Mouse (Mus musculus): ENCODE data around the gene Ptgds. TPM values are rescaled to one million over a fixed set of nuclear protein-coding genes. Genes with fewer than 3 reads are reported as not detected.

Gene Ptgds
- polyA plus RNA-seq, 1 experiment from 2014 or later, result not detected

DNA sequence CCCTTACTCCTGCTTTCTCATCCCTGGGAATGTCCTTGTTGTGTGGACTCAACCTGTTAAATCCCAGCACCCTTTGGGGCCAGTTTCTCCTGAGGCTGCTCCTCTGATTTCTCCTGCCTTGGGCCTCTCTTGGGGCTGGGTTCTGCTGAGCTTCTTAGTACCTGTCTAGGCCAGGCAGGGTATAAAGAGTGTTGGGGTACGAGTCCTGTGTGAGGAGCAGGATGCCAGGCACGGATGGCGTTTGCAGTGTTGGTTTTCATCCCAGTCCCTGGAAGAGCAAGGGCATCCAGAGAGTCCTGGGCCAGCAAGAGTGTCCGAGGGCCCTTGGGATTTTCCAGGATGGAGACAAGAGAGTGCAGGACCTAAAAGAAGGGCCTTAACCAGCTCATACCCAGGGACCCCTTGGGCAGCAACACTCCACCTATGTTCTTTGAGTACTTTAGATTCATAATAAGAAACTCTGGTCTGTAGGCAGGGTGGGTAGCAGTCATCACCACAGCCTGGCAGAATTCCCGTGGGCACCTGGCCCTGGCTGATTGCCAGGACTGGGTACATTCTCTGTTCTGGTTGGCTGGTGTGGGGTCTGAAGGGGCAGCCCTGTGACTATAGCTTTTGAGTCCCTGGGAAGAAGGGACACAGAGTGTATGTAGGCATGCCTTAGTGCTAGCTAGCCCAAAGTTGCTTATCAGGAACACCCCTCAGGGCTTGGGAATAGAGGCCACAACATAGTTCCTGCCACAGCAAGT, 40.2 kb downstream of the Ptgds start:
- DNase-seq (ENCODE audit: low spot score) (no peak), ATAC-seq (ENCODE audit: insufficient number of reproducible peaks, low FRiP score, low TSS enrichment, low read depth) (no peak)
- Histone ChIP-seq H3K9me3 (ENCODE audit: control insufficient read depth, low read length) (no peaks in the 10 kb centered on the region), H3K9ac (ENCODE audit: low read length) (no peak overlapping the region), H3K36me3 (ENCODE audit: control insufficient read depth, insufficient read depth, low read length) (no peaks in the 10 kb centered on the region), H3K27me3 (ENCODE audit: control insufficient read depth, insufficient read depth, low read length) (peaks cover 24% of the 10 kb centered on the region), H3K4me1 (ENCODE audit: control insufficient read depth, insufficient read depth, low read length) (0 out of 2 replicates have a peak, but pooled peaks cover 3% of the 10 kb centered on the region), H3K4me3 (ENCODE audit: low read depth, low read length) (peak overlapping the region; percentile 72), H3K4me2 (ENCODE audit: low read depth, severe bottlenecking) (peak overlapping the region; percentile 95; the same call in 1 of the 2 replicates), H3K27ac (replicated peaks; ENCODE audit: low read depth, low read length) (no peak overlapping the region)
- 74% methylated on average over 5 of the region's 5 CpGs for WGBS

DNA sequence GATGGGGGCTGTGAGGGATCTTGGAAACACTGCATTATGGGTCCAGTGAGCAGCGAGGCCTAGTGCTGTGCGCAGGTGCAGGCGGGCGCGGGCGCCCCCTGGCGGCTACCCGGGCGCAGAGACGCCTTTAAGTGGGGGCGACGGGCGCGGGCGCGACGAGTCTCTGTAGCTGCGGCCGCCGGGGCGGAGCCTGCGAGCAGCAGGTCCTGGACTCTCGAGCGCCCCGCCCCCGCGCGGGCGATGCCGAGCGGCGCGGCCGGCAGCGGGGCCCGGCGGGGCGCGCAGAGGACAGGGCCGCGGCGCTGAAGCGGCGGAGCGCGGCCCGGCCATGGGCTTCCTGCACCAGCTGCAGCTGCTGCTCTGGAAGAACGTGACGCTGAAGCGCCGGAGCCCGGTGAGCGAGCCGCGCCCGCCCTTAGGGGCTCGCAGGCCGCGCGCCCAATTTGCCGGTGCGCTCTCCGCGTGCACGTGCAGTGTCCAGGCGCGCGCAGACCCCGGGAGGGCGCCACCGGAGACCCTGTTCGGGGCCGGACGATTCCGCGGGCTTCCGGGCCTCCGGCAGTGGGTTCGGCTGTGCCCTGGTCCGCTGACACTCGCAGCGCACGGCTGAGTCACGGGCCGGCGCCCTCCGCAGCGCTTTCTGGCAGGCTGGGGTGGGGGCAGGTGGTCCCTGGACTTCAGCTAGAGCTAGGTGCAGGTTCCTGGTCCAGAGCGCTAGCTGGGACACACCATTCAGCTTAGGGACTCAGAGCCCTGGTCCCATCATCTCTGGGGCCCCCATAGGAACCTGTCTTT, 41.2 kb downstream of the Ptgds start, which contains the start of gene Abca2:
TSS of gene Abca2 (plus strand) at position 262 of the 795 bp plus-strand sequence.
- Histone ChIP-seq H3K36me3 (ENCODE audit: control insufficient read depth, insufficient read depth, low read length) (no peaks in the 10 kb centered on the region), H3K4me1 (ENCODE audit: control insufficient read depth, insufficient read depth, low read length) (0 out of 2 replicates have a peak, but pooled peaks cover 3% of the 10 kb centered on the region), H3K27ac (replicated peaks; ENCODE audit: low read depth, low read length) (no peak within 1 kb of the TSS), H3K9me3 (ENCODE audit: control insufficient read depth, low read length) (no peaks in the 10 kb centered on the region), H3K27me3 (ENCODE audit: control insufficient read depth, insufficient read depth, low read length) (peaks cover 29% of the 10 kb centered on the region), H3K4me3 (ENCODE audit: low read depth, low read length) (peak within 1 kb of the TSS; percentile 72), H3K9ac (ENCODE audit: low read length) (peak within 1 kb of the TSS; percentile 80), H3K4me2 (ENCODE audit: low read depth, severe bottlenecking) (peak within 1 kb of the TSS; percentile 95)
- ATAC-seq (ENCODE audit: insufficient number of reproducible peaks, low FRiP score, low TSS enrichment, low read depth) (peak; percentile 88), DNase-seq (ENCODE audit: low spot score) (peak; percentile 95)
- WGBS, result under 1% methylated on average over 64 of the region's 89 CpGs

DNA sequence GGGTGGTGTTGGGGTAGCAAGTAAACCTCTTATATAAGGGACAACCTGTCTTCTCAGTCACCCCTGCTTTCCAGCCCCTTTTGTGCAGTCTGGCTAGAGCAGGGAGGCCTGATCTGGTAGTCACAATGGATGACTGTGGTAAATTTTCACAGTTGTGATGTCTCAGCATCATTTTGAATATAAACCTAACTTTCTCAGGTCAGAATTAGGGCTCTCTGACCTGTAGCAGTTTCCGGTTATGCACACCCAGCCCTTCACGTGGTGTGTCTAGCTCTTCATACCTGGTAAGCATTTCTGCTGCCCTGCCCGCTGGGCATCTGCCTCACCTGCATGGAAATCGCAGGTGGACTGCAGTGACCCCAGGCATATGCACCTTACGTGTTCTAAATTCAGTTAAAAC, 42.6 kb downstream of the Ptgds start:
- H3K4me3 ChIP-seq (ENCODE audit: low read depth, low read length), result no peak overlapping the region
- H3K4me1 ChIP-seq (ENCODE audit: control insufficient read depth, insufficient read depth, low read length), result 0 out of 2 replicates have a peak, but pooled peaks cover 3% of the 10 kb centered on the region
- no peaks in the 10 kb centered on the region for H3K9me3 ChIP-seq (ENCODE audit: control insufficient read depth, low read length)
- no peaks in the 10 kb centered on the region for H3K36me3 ChIP-seq (ENCODE audit: control insufficient read depth, insufficient read depth, low read length)
- DNase-seq (ENCODE audit: low spot score) (no peak), ATAC-seq (ENCODE audit: insufficient number of reproducible peaks, low FRiP score, low TSS enrichment, low read depth) (no peak)
- no peak overlapping the region for H3K4me2 ChIP-seq (ENCODE audit: low read depth, severe bottlenecking)
- H3K27ac ChIP-seq (replicated peaks; ENCODE audit: low read depth, low read length), result no peak overlapping the region
- no peak overlapping the region for H3K9ac ChIP-seq (ENCODE audit: low read length)
- H3K27me3 ChIP-seq (ENCODE audit: control insufficient read depth, insufficient read depth, low read length), result peaks cover 31% of the 10 kb centered on the region
- WGBS, result 93% methylated on average over 5 of the region's 5 CpGs

DNA sequence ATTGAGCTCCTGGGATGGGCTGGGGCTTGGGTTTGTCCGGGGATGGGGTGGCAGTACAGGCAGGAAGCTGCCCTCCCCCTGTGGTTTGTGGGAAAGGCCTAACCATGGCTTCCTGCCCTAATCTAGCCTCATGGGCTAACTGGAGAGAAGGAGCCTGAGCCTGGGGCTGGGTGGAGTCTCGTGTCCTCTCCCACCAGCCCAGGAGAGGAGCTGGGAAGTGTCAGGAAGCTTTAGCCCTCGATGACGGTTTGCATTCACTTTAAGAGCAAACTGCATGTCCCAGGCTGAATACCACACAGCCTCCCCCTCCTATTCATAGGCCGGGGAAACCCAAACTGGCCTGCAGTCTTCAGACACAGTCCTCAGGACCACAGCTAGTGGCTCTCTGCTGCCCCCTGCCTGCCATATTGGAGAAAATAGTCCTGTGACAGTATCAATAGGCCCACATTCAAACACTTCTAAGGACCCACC, 43.1 kb downstream of the Ptgds start:
- Histone ChIP-seq H3K36me3 (ENCODE audit: control insufficient read depth, insufficient read depth, low read length) (no peaks in the 10 kb centered on the region), H3K4me2 (ENCODE audit: low read depth, severe bottlenecking) (no peak overlapping the region), H3K9me3 (ENCODE audit: control insufficient read depth, low read length) (no peaks in the 10 kb centered on the region), H3K27me3 (ENCODE audit: control insufficient read depth, insufficient read depth, low read length) (peaks cover 31% of the 10 kb centered on the region), H3K4me3 (ENCODE audit: low read depth, low read length) (no peak overlapping the region), H3K9ac (ENCODE audit: low read length) (no peak overlapping the region), H3K4me1 (ENCODE audit: control insufficient read depth, insufficient read depth, low read length) (0 out of 2 replicates have a peak, but pooled peaks cover 3% of the 10 kb centered on the region), H3K27ac (replicated peaks; ENCODE audit: low read depth, low read length) (no peak overlapping the region)
- 33% methylated on average over 5 of the region's 5 CpGs for WGBS
- DNase-seq (ENCODE audit: low spot score) (peak; percentile 83), ATAC-seq (ENCODE audit: insufficient number of reproducible peaks, low FRiP score, low TSS enrichment, low read depth) (no peak)

DNA sequence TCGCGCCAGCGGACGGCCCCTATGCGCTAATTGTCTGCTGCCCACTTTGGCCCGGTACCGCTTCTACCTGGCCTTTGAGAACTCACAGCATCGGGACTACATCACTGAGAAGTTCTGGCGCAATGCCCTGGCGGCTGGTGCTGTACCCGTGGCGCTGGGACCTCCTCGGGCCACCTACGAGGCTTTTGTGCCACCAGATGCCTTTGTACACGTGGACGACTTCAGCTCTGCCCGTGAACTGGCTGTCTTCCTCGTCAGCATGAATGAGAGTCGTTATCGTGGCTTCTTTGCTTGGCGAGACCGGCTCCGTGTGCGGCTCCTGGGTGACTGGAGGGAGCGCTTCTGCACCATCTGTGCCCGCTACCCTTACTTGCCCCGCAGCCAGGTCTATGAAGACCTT, 44.4 kb downstream of the Ptgds start:
- 55% methylated on average over 27 of the region's 27 CpGs for WGBS
- Histone ChIP-seq H3K4me2 (ENCODE audit: low read depth, severe bottlenecking) (no peak overlapping the region), H3K36me3 (ENCODE audit: control insufficient read depth, insufficient read depth, low read length) (no peaks in the 10 kb centered on the region), H3K9ac (ENCODE audit: low read length) (no peak overlapping the region), H3K9me3 (ENCODE audit: control insufficient read depth, low read length) (no peaks in the 10 kb centered on the region), H3K4me3 (ENCODE audit: low read depth, low read length) (no peak overlapping the region), H3K27ac (replicated peaks; ENCODE audit: low read depth, low read length) (no peak overlapping the region), H3K4me1 (ENCODE audit: control insufficient read depth, insufficient read depth, low read length) (0 out of 2 replicates have a peak, but pooled peaks cover 3% of the 10 kb centered on the region), H3K27me3 (ENCODE audit: control insufficient read depth, insufficient read depth, low read length) (peaks cover 31% of the 10 kb centered on the region)
- no peak for ATAC-seq (ENCODE audit: insufficient number of reproducible peaks, low FRiP score, low TSS enrichment, low read depth)
- DNase-seq (ENCODE audit: low spot score), result no peak

DNA sequence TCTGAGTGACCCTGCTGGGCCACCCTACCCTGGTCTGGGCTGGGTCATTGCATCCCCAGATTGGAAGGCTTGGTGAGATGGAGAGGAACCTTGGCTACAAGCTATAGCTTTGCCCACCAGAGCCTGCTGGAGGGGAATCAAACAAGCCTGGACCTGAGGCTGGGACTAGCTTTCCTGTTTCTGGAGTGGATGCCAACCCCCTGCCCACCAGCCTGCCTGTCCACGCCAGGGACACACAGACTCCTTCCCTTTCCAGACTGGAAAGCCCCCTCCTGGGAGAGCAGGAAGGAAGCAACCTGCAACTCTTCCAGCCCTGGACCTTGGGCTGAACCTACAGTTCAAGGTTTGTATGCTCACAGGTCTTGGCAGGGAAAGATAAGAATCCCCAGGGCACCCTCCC, 46.2 kb downstream of the Ptgds start:
- Histone ChIP-seq H3K4me2 (ENCODE audit: low read depth, severe bottlenecking) (no peak overlapping the region), H3K9me3 (ENCODE audit: control insufficient read depth, low read length) (no peaks in the 10 kb centered on the region), H3K27me3 (ENCODE audit: control insufficient read depth, insufficient read depth, low read length) (peaks cover 26% of the 10 kb centered on the region), H3K9ac (ENCODE audit: low read length) (no peak overlapping the region), H3K36me3 (ENCODE audit: control insufficient read depth, insufficient read depth, low read length) (no peaks in the 10 kb centered on the region), H3K27ac (replicated peaks; ENCODE audit: low read depth, low read length) (no peak overlapping the region), H3K4me3 (ENCODE audit: low read depth, low read length) (no peak overlapping the region), H3K4me1 (ENCODE audit: control insufficient read depth, insufficient read depth, low read length) (no peaks in the 10 kb centered on the region)
- ATAC-seq (ENCODE audit: insufficient number of reproducible peaks, low FRiP score, low TSS enrichment, low read depth) (no peak), DNase-seq (ENCODE audit: low spot score) (no peak)
- 59% methylated on average over 1 of the region's 1 CpGs for WGBS

DNA sequence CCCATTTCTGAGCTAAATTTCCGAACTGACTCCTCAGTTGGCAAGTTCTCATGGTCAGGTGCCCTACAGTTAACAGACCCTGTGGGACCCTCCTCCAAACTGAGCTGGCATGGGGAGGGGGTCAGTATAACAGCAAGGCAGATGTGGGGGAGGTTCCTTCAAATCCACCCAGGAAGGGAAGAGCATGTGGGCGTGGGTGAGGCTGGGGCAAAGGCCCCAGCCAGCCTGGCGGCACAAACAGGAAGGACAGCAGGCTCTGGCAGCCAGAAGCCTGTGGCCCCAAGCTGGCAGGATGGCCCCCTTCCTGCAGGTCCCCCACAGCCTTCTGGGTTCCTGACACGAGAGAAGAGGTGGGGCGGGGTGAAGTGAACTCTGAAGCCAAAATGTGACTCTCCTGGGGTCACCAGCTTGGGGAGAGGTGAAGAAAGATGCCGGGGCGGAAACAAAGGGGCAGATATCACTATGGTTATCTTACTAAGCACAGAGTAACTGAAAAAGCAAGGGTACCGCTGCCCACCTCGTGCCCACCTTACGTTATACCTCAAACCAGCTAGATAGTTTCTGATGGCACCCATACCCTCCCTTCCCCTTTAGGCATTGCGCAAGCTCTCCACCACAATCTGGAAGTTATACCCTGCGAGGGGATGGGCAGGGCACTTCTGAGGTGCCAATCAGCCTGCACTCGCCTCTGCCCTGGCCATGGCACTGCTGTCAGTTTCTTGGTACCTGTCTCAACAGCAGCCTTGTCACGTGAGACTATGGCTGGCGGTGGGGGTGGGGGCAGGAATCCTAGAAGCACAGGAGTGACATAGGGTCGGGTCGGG, 47.0 kb downstream of the Ptgds start, which contains the start of gene Fut7:
TSS of gene Fut7 (plus strand) at position 681 of the 824 bp plus-strand sequence.
- H3K27ac ChIP-seq (replicated peaks; ENCODE audit: low read depth, low read length), result no peak within 1 kb of the TSS
- no peak for ATAC-seq (ENCODE audit: insufficient number of reproducible peaks, low FRiP score, low TSS enrichment, low read depth)

DNA sequence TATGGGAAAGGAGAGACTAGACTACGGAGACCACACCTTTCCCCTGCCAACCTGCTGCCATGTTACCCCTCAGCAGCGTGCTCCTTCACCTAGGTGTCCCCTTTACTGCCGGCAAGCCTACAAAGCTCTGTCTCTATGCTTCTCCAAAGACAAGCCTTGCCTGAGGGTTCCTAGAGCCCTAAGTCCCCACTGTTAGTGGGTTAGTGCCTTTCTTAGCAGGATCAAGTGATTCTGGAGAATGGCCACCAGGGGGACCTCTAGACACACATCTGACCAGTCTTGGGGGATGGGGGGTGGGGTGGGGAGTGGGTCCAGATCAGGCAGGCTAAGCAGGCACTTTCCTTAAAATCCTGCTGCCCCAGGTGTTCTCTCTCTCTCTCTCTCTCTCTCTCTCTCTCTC, 48.0 kb downstream of the Ptgds start:
- Histone ChIP-seq H3K4me1 (ENCODE audit: control insufficient read depth, insufficient read depth, low read length) (no peaks in the 10 kb centered on the region), H3K9me3 (ENCODE audit: control insufficient read depth, low read length) (no peaks in the 10 kb centered on the region), H3K9ac (ENCODE audit: low read length) (no peak overlapping the region), H3K4me3 (ENCODE audit: low read depth, low read length) (no peak overlapping the region), H3K4me2 (ENCODE audit: low read depth, severe bottlenecking) (no peak overlapping the region), H3K36me3 (ENCODE audit: control insufficient read depth, insufficient read depth, low read length) (no peaks in the 10 kb centered on the region), H3K27me3 (ENCODE audit: control insufficient read depth, insufficient read depth, low read length) (peaks cover 26% of the 10 kb centered on the region), H3K27ac (replicated peaks; ENCODE audit: low read depth, low read length) (no peak overlapping the region)
- peak; percentile 68 for DNase-seq (ENCODE audit: low spot score)
- no peak for ATAC-seq (ENCODE audit: insufficient number of reproducible peaks, low FRiP score, low TSS enrichment, low read depth)
- whole genome bisulfite sequencing, result 21% methylated on average over 3 of the region's 3 CpGs

More for the DNA sequence above, 47.0 kb downstream of the Ptgds start, which contains the start of gene Fut7:
- DNase-seq (ENCODE audit: low spot score), result no peak
- Histone ChIP-seq H3K4me2 (ENCODE audit: low read depth, severe bottlenecking) (no peak within 1 kb of the TSS), H3K36me3 (ENCODE audit: control insufficient read depth, insufficient read depth, low read length) (no peaks in the 10 kb centered on the region), H3K9me3 (ENCODE audit: control insufficient read depth, low read length) (no peaks in the 10 kb centered on the region), H3K4me1 (ENCODE audit: control insufficient read depth, insufficient read depth, low read length) (no peaks in the 10 kb centered on the region), H3K27me3 (ENCODE audit: control insufficient read depth, insufficient read depth, low read length) (peaks cover 26% of the 10 kb centered on the region), H3K4me3 (ENCODE audit: low read depth, low read length) (no peak within 1 kb of the TSS), H3K9ac (ENCODE audit: low read length) (no peak within 1 kb of the TSS)
- 58% methylated on average over 17 of the region's 17 CpGs for WGBS
